Mouse (Mus musculus) left cerebral cortex, postnatal 25 days (tissue): ENCODE measurements around the gene Gm3233. TPM values are rescaled to one million over a fixed set of nuclear protein-coding genes. Genes with fewer than 3 reads are reported as not detected.
"Not testable (repeated sequence)": the region's sequence is repeated elsewhere in the genome, so short reads cannot be mapped to it uniquely, and the experiment has no call there.

Source experiments
- DNase-seq, 2 experiments: peaks; one replicate each; pipeline ENCODE4 v3.0.0; 2022; ENCODE audit warnings: low spot score in 2 of 2, mixed read lengths in 1 of 2
- intact Hi-C: fragments of 180-260 bp; cut with DNase I; formaldehyde crosslinking; loops from one replicate; pipeline ENCODE4 v1.15.1; 2025
- total RNA-seq, 2 experiments: library from RNA; stranded (reverse); gene quantifications; 2 replicates each; pipeline ENCODE4 v1.2.3; 2021

Gene Gm3233
- total RNA-seq, 2 experiments from 2014 or later: not detected

GRCm38 (mm10) chr10:77738929-77739328 lies 20.6 kb downstream of the Gm3233 start:
- no peak for DNase-seq
- intact Hi-C loops: no loop called here

DNA sequence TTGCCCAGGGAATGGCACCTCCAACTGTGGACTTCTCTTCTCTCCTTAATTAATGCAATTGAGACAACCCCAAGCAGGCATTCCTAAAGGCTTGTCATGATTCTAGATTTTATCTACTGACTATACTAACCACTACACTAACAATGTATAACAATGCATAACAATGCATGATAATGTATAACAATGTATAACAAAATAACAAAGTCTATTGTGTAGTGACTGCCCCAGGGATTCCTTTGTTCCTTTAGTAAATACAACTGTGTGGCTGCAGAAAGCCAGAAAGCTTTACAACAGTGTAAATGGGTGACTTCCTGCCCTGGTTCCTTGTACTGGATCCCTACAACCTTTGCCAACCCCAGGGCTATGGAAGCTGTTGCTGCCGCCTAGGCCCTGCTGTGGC lies 23.6 kb downstream of the Gm3233 start:
- DNase-seq: no peak
- intact Hi-C loops: no loop called here

GRCm38 (mm10) chr10:77729241-77729640 lies 30.2 kb downstream of the Gm3233 start:
- DNase-seq: no peak
- intact Hi-C loops: loop anchor here (5.0 kb wide), 2 partner anchors 148 to 208 kb away; no protein-coding TSS in a partner anchor

GRCm38 (mm10) chr10:77728280-77728679 lies 31.2 kb downstream of the Gm3233 start:
- intact Hi-C loops: loop anchor here (5.0 kb wide), 2 partner anchors 149 to 209 kb away; no protein-coding TSS in a partner anchor
- DNase-seq: no peak

DNA sequence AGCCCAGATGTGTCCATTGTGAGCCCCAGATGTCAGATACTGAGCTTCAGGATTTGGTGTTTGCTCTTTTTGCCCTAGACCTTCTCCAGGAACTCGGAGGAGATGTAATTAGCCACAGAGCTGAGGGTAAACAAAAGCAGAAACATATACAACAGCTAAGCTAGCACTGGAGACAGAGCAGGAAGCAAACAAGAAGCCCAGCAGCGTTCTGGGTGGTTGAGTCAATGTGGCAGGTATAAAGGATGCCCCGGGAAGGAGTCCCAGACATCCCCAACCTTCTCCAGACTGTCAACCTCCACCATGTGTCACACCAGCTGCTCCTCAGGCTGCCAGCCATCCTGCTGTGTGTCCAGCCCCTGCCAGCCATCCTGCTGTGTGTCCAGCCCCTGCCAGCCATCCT lies 33.3 kb downstream of the Gm3233 start, which contains the start of gene Gm10100:
TSS of gene Gm10100 (plus strand) at position 301 of the 400 bp plus-strand sequence.
- no peak for DNase-seq
- intact Hi-C loops: loop anchor here (5.0 kb wide), 2 partner anchors 151 to 211 kb away; no protein-coding TSS in a partner anchor

- DNase-seq: no peak
- intact Hi-C loops: loop anchor here (5.0 kb wide), 2 partner anchors 152 to 212 kb away; no protein-coding TSS in a partner anchor
Measured at GRCm38 (mm10) chr10:77724855-77725254, 34.6 kb downstream of the Gm3233 start.

- DNase-seq, intact Hi-C loops: not testable (repeated sequence)
Measured at GRCm38 (mm10) chr10:77720299-77720698, 39.2 kb downstream of the Gm3233 start, which contains the start of gene Krtap12-1. Gene Krtap12-1 (plus strand): TSS chr10:77720599.

DNA sequence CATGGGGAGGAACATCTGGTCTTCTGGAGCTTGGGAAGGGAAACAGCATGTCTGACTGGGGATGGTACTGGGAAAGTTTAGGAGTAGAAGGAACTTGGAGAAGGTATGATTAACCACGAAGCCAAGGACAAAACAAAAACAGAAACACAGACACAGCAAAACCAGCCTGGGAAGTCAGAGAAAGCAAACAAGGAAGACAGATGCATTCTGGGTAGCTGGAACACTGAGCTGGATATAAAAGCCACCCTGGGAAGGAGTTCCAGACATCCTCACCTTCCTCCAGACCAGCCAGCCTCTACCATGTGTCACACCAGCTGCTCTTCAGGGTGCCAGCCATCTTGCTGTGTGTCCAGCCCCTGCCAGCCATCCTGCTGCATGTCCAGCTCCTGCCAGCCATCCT lies 44.0 kb downstream of the Gm3233 start, which contains the start of gene Gm10142:
TSS of gene Gm10142 (plus strand) at position 301 of the 400 bp plus-strand sequence.
- intact Hi-C loops: no loop called here

GRCm38 (mm10) chr10:77713734-77714133 lies 45.7 kb downstream of the Gm3233 start:
- intact Hi-C loops: no loop called here
- DNase-seq: no peak

More for the DNA sequence above, 44.0 kb downstream of the Gm3233 start, which contains the start of gene Gm10142:
- DNase-seq: no peak

- intact Hi-C loops, DNase-seq: not testable (repeated sequence)
Measured at GRCm38 (mm10) chr10:77711157-77711556, 48.3 kb downstream of the Gm3233 start, which contains the start of gene Gm10024. Gene Gm10024 (plus strand): TSS chr10:77711457.

DNA sequence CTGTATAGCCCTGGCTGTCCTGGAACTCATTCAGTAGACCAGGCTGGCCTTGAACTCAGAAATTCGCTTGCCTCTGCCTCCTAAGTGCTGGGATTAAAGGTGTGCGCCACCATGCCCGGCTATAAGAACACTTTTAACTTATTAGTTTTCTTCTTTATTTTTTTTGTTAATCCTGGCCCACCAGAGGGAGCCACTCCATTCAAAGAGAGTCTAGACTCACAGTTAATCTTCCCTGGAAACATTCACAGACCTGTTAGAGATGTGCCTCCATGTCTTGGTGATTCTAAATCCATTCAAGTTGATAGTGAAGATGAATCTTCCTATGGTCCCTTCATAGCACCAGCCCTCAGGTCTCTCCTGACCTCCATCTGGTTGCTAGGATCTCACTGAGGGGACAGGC lies 49.7 kb downstream of the Gm3233 start:
- no peak for DNase-seq
- intact Hi-C loops: no loop called here

Other genes with a start within 250 kb of the Gm3233 start
- 10 to 100 TPM; 34.2 to 36.0 TPM for gene Fam207a, start 243.9 kb downstream of the Gm3233 start, total RNA-seq
- gene Itgb2, start 229.4 kb downstream of the Gm3233 start, total RNA-seq: 1 to 10 TPM; 2.9 to 3.6 TPM
- 10 to 100 TPM; 71.0 to 87.6 TPM for gene Pttg1ip, start 178.0 kb downstream of the Gm3233 start, total RNA-seq
- 100 to 1,000 TPM; 133 to 140 TPM for gene Sumo3, start 153.6 kb downstream of the Gm3233 start, total RNA-seq
- gene Gm49325, start 153.5 kb downstream of the Gm3233 start, total RNA-seq: 10 to 100 TPM; 14.2 to 16.3 TPM
- 10 to 100 TPM; 43.7 to 51.3 TPM for gene Ube2g2, start 137.4 kb downstream of the Gm3233 start, total RNA-seq
- under 1 TPM in 1 of 2 experiments, not detected in 1; 0.14 TPM for gene Tspear, start 73.1 kb downstream of the Gm3233 start, total RNA-seq
- not detected for gene Gm19402, start 68.9 kb downstream of the Gm3233 start, total RNA-seq
- gene Gm9508, start 62.4 kb downstream of the Gm3233 start, total RNA-seq: not detected
- not detected for gene Gm10272, start 53.1 kb downstream of the Gm3233 start, total RNA-seq
- not detected for gene Gm10024, start 48.2 kb downstream of the Gm3233 start, total RNA-seq
- not detected for gene Gm10142, start 43.9 kb downstream of the Gm3233 start, total RNA-seq
- not detected for gene Krtap12-1, start 39.1 kb downstream of the Gm3233 start, total RNA-seq
- not detected for gene Gm10100, start 33.2 kb downstream of the Gm3233 start, total RNA-seq
- gene Gm18596, start 17.0 kb downstream of the Gm3233 start, total RNA-seq: not detected
- not detected for gene Gm9736, start 8.3 kb downstream of the Gm3233 start, total RNA-seq
- not detected for gene Gm3238, start 11.6 kb upstream of the Gm3233 start, total RNA-seq
- not detected for gene Gm7138, start 17.3 kb upstream of the Gm3233 start, total RNA-seq
- gene Gm3250, start 22.9 kb upstream of the Gm3233 start, total RNA-seq: not detected
- not detected for gene Gm7137, start 28.5 kb upstream of the Gm3233 start, total RNA-seq
- not detected for gene Gm9639, start 35.4 kb upstream of the Gm3233 start, total RNA-seq
- not detected for gene Gm19668, start 39.5 kb upstream of the Gm3233 start, total RNA-seq
- not detected for gene Gm9507, start 52.2 kb upstream of the Gm3233 start, total RNA-seq
- gene Gm2696, start 55.0 kb upstream of the Gm3233 start, total RNA-seq: not detected
- not detected for gene Krtap10-4, start 67.4 kb upstream of the Gm3233 start, total RNA-seq
- gene Krtap10-10, start 76.3 kb upstream of the Gm3233 start, total RNA-seq: not detected
- gene Gm36176, start 87.1 kb upstream of the Gm3233 start, total RNA-seq: not detected
- gene Gm10318, start 93.2 kb upstream of the Gm3233 start, total RNA-seq: not detected
- gene Gm3285, start 102.3 kb upstream of the Gm3233 start, total RNA-seq: not detected
- gene Lrrc3, start 142.9 kb upstream of the Gm3233 start, total RNA-seq: 10 to 100 TPM; 13.2 to 13.6 TPM
- gene Trpm2, start 210.9 kb upstream of the Gm3233 start, total RNA-seq: 10 to 100 TPM; 32.3 to 44.9 TPM
- 10 to 100 TPM; 30.3 to 34.7 TPM for gene 1810043G02Rik, start 218.8 kb upstream of the Gm3233 start, total RNA-seq